Mouse (Mus musculus) mouse trophoblast stem cell (cell line): ENCODE data around the gene Baz2b.
"Not testable (repeated sequence)": the region's sequence is repeated elsewhere in the genome, so short reads cannot be mapped to it uniquely, and the experiment has no call there.

Experiments used
- in situ Hi-C, 2 experiments: fragments of 300-500 bp; cut with MseI, MboI; formaldehyde crosslinking; loops; 2 replicates in 1 of 2; 3 replicates in 1 of 2; pipeline ENCODE4 v1.15.1; 2025

Gene Baz2b

DNA sequence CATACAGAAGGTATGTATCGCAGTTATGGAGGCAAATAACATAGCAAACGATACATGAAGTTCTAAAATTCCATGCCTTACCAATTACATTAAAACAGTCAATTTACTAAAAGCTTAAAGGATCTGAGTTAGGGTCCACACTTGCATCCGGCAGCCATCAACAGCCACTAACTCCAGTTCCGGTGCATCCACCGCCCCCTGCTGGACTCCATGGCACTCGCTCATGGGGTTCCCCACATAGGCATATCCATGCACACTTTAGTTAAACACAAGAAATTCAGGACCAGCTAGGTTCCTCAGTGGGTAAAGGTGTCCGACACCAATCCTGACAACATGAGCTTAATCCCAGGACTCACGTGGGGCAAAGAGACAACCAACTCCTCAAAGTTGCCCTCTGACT lies 9.0 kb downstream of the Baz2b start:
- in situ Hi-C loops, result loop anchor here in 1 of 2 experiments (5.0 kb wide), 1 partner anchor 153 kb away; no protein-coding TSS in a partner anchor

DNA sequence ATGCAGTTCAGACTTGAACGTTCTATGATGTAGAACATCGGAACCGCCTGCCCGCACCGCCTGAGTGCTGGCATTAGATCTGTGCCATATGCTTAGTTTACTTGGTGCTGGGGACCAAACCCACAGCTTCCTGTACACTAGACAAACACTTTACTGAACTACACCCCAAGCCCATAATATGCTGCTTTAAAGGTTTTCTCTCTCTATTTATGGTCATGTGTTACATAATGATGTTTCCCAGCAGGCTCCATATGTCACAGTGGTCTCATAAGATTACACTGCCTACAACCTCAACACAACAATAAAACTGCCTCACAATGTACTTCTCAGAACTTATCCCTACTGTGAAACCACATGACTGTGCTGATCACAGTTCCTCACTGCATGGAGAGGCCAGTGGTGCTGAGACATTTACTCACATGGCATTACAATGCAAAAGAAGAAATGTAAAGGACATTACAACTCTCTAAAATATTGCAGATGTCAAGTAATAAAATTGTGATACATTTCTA lies 9.5 kb downstream of the Baz2b start:
- in situ Hi-C loops, result loop anchor here in 1 of 2 experiments (5.0 kb wide), 1 partner anchor 153 kb away; no protein-coding TSS in a partner anchor

- in situ Hi-C loops, result no loop called here
Measured at GRCm38 (mm10) chr2:60196841-60197240, 12.8 kb downstream of the Baz2b start.

GRCm38 (mm10) chr2:60181696-60182095 lies 27.9 kb downstream of the Baz2b start:
- in situ Hi-C loops, result no loop called here

DNA sequence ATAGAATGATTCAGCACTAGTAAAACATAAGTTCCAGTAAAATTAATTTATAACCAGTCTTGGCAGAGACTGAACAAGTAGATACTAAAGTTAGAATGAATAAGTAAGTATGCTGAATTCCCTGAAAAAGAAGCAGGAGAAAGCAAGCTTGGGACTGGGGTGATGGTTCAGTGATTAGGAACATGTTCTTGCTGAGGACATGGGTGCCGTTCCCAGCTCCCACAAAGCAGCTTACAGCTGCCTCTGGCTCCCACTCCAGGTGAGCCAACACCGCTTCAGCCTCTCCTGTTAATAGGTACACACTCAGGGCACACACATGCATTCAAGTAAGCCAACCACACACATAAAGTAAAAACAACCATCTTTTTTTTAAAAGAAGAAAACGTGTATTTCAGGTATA lies 32.1 kb downstream of the Baz2b start:
- in situ Hi-C loops, result no loop called here

- in situ Hi-C loops, result no loop called here
Measured at GRCm38 (mm10) chr2:60176087-60176486, 33.6 kb downstream of the Baz2b start.

DNA sequence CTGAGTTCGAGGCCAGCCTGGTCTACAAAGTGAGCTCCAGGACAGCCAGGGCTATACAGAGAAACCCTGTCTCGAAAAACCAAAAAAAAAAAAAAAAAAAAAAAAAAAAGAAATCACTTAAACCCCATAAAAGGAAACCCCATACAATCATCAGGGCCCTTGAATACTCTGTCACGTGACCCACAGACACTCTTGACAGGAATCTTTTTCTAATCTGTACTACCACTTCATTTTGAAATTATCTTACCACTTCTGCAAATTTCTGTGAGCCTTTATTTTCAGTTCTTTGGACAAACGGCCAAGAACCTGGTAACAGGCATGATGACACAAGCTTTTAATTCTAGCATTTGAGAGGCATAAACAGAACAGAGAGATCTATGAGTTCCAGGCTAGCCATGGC lies 34.6 kb downstream of the Baz2b start:
- in situ Hi-C loops, result no loop called here

DNA sequence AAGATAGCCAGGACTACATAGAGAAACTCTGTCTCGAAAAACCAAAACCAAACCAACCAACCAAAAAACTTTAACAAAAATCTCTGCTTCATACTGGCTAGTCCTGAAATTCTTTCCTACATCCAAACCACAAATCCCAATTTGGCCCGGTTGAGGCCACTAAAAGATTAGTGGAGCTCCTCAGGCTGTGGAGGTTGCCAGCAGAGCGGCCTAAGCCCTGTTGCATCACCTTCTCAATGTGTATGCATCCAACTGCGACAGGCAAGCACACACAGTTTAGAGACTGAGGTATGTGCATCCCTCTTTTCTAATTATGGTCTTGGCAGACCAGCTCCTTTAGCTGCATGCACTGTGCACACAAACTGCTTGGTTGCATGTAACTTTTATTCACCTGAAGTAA lies 36.0 kb downstream of the Baz2b start:
- in situ Hi-C loops, result no loop called here

DNA sequence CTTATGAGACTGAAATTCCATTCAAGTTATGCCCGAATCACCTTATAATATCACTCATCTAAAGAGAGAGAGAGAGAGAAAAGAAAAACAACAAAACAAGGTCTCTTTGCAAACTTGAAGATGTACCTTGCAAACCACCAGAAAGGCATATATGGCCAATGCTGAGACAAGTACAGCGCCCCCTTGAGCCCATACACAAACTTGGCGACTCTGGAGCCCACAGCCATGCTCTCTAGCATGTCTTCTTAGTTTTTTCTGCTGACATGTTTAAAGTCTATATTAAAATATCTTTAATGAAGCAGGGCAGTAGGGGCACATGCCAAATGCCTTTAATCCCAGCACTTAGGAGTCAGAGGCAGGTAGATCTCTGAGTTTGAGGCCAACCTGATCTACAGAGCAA lies 36.4 kb downstream of the Baz2b start:
- in situ Hi-C loops, result no loop called here

DNA sequence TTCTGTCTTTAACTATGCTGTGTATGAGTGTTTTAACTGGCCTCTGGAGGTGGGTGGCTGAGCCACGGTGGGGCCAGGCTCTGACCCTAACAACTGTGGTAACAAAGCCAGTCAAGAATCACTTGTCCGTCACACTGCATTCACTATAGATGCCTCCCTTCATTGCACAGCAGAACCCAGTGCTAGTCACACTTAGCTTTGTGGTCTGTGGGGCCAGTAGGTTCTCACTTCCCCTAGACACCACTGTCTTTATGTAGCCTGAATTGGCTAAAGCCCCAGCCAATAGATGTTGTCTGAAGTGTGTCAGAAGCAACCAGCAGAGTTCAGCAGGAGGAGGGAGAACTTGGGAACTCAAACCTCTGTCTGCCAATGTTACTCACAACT lies 37.1 kb downstream of the Baz2b start:
- in situ Hi-C loops, result no loop called here

DNA sequence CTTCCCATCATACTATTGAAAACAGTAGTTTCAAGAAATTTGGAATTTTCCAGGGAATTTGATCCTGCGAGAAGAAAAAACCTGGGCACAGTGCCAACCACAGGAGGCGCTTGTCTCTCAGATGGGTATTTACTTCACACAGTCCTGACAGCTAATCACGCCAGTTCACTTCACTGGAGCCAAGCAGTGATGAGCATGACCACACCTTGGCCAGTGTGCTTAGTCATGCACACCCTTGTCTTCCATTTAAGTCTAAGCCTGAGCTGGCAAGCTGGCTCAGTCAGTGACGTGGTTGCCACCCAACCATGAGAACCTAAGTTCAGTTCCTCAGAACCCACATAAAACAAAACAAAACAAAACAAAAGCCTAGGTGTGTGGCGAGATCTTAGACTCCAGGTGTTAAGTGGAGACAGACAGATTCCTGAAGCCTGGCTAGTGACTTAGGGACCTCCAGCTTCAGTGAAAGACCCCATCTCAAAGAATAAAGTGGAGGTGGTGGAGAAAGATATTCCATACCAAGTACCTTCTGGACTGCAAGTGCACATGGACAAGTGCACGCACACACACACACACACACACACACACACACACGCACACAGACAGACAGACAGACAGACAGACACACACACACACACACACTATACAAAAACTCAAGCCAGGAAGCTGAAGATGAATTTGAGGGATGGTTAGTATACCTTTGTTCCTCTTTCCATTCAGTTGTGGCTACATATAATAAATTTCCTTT lies 37.7 kb downstream of the Baz2b start:
- in situ Hi-C loops, result no loop called here

GRCm38 (mm10) chr2:60166878-60167277 lies 42.8 kb downstream of the Baz2b start:
- in situ Hi-C loops, result no loop called here

DNA sequence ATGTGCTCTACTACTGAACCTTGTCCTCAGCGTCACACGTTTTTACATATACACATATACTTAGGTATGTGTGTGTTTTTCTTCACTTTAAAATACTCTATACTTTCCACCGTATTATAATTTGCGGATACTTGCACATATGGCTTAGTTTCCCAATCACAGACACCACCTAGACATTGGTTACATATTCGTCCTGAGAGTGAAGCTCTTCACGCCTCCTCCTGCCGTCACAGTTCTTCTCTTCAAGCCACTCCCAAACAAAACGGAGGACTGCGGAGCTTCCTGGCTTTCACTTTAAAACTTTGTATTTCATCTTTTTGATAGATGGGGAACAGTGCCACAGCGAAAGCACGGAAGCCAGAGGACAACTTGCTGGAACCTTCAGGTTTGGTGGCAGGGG lies 44.0 kb downstream of the Baz2b start:
- in situ Hi-C loops, result no loop called here

- in situ Hi-C loops, result no loop called here
Measured at GRCm38 (mm10) chr2:60163744-60164143, 45.9 kb downstream of the Baz2b start.

DNA sequence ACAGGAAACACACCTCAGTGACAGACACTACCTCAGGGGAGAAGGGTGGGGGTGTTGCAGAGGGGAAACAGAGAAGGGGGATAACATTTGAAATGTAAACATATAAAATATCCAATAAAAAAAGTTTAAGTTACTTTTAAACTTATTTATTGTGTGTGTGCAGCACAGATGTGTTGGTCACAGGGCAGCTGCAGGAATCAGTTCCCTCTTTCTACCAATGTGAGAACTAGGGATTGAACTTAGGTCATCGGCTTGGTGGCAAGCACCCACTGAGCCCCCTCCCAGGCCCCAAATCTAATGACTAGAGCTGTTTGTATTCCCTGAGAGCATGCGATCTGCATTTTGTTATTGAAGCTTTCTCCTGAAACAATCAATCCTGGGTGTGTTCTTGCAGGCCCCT lies 57.2 kb downstream of the Baz2b start:
- in situ Hi-C loops, result no loop called here

DNA sequence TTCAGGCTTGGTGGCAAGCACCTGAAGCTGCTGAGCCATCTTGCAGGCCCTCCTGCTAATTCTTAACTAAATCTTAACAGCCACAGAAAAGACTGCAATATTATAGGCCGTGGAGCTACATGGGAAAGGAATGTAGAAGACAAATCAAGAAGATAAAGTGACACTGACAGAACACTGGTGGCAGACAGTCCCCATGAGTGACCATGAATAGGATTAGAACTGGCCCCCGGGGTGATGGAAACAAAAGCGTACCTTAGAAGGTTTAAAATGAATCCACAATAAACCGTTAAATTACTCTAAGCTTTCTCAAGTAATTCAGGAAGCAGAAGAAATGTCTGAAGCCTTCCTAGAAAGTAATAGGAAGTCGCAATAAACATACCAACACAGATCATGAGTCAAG lies 61.0 kb downstream of the Baz2b start:
- in situ Hi-C loops, result no loop called here

DNA sequence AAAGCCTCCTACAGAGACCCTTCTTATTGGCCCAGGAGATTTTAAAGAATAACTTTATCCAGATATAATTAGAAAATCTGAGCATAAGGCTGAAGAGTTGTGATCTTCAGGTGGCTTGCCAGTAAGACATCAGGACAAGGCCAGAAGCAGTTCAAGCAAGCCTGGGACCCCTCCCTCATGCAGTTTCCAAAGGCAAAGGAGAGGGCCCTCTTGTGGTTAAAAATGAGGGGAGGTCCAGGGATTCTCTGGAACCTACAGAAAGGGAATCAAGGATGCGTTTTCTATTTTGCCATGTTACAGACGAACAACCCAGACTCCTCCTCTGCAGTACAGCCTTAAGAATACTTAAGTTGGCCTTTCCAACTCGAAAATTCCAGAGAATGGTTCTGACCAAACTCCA lies 62.2 kb downstream of the Baz2b start:
- in situ Hi-C loops, result no loop called here

GRCm38 (mm10) chr2:60145742-60146141 lies 63.9 kb downstream of the Baz2b start:
- in situ Hi-C loops, result no loop called here

DNA sequence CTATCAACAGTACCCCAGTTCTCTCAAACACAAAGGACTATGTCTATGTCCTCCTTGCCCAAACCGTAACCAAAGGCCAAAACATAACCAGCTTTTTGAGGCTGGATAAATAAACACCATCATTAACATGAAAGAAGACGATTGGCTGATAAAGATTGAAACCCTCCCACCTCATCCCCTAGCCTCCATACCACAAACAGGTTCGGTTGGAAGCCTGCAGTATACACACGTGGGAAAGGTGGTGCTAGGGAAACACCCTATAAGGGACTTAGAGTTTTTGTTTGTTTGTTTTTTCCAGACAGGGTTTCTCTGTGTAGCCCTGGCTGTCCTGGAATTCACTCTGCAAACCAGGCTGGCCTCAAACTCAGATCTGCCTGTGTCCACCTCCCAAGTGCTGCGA lies 66.3 kb downstream of the Baz2b start:
- in situ Hi-C loops, result no loop called here

GRCm38 (mm10) chr2:60142281-60142680 lies 67.4 kb downstream of the Baz2b start:
- in situ Hi-C loops, result no loop called here

GRCm38 (mm10) chr2:60138751-60139162 lies 70.9 kb downstream of the Baz2b start:
- in situ Hi-C loops, result no loop called here

DNA sequence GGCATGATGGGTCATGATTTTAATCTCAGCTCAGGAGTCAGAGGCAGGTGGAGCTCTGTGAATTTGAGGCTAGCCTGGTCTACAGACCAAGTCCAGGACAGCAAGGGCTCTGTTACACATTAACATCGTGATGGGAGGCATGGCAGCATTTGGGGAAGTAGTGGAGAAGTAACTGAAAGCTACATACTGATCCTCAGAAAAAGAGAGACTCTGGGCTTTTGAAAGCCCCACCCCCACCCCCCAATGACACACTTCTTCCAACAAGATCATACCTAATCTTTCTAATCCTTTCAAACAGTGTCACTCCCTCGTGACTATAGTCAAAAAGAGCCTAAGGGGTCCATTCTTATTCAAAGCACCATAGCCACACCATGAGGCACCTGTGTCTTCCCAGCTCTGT lies 73.8 kb downstream of the Baz2b start:
- in situ Hi-C loops, result no loop called here

- in situ Hi-C loops, result not testable (repeated sequence)
Measured at GRCm38 (mm10) chr2:60134958-60135357, 74.7 kb downstream of the Baz2b start.

- in situ Hi-C loops, result no loop called here
Measured at GRCm38 (mm10) chr2:60133072-60133471, 76.6 kb downstream of the Baz2b start.
